Mouse (Mus musculus) heart, adult 2 months (tissue): Measurements from ENCODE around the gene Ptrhd1.

Experiments used
- CTCF ChIP-seq: fragments of 200-600 bp; IDR thresholded peaks from 2 replicates; pipeline ENCODE4 v1.8.1; 2022; ENCODE audit warnings: antibody characterized with exemption, mild to moderate bottlenecking, moderate library complexity
- EP300 ChIP-seq: fragments of 200-500 bp; IDR thresholded peaks from 2 replicates; pipeline ENCODE4 v1.6.1; 2011; ENCODE audit warnings: low read depth, low read length, control low read depth; ENCODE audit not compliant: insufficient read depth
- POLR2A ChIP-seq: fragments of 200-500 bp; IDR thresholded peaks from 2 replicates; pipeline ENCODE4 v1.6.1; 2011; ENCODE audit warnings: mild to moderate bottlenecking, low read depth, low read length, control low read depth; ENCODE audit not compliant: insufficient read depth

GRCm38 (mm10) chr12:4278978-4279755 is 45.3 kb downstream of the Ptrhd1 start:
- TF ChIP-seq CTCF (no peak), POLR2A (no peak), EP300 (no peak)
